Mouse (Mus musculus) heart, embryonic 10.5 days (tissue): ENCODE data around the gene Tm9sf3. TPM values are rescaled to one million over a fixed set of nuclear protein-coding genes. Genes with fewer than 3 reads are reported as not detected.

ENCODE experiments used
- DNase-seq: peaks from one replicate; pipeline ENCODE4 v3.0.0-alpha.2; 2017; ENCODE audit warnings: low spot score
- H3K27ac ChIP-seq: fragments of 300-500 bp; sonication (generic); 2 replicates; pipeline ENCODE4 v1.5.1; 2016; ENCODE audit warnings: mild to moderate bottlenecking
- H3K27me3 ChIP-seq: fragments of 300-500 bp; sonication (generic); 2 replicates; pipeline ENCODE4 v1.6.1; 2016; ENCODE audit warnings: mild to moderate bottlenecking; ENCODE audit not compliant: poor library complexity, insufficient read depth, severe bottlenecking
- H3K36me3 ChIP-seq: fragments of 300-500 bp; sonication (generic); 2 replicates; pipeline ENCODE4 v1.6.1; 2016; ENCODE audit warnings: mild to moderate bottlenecking, moderate library complexity
- H3K4me1 ChIP-seq: fragments of 300-500 bp; sonication (generic); 2 replicates; pipeline ENCODE4 v1.6.1; 2016; ENCODE audit warnings: mild to moderate bottlenecking
- H3K4me3 ChIP-seq: fragments of 300-500 bp; sonication (generic); 2 replicates; pipeline ENCODE4 v1.5.1; 2016; ENCODE audit warnings: mild to moderate bottlenecking, moderate library complexity
- H3K9me3 ChIP-seq: fragments of 300-500 bp; sonication (generic); 2 replicates; pipeline ENCODE4 v1.6.1; 2016; ENCODE audit warnings: mild to moderate bottlenecking, moderate library complexity
- WGBS: fragments of 180-500 bp; shearing (Covaris S2); methylation state at CpG from one replicate; pipeline ENCODE4 v1.1.7; 2016; 5-methylcytosine and 5-hydroxymethylcytosine counted together
- polyA plus RNA-seq: library from polyadenylated mRNA; unstranded; fragments of >200 nt; fragmentation: Nextera tagmentation; extraction: Ambion mirVana; gene quantifications from 2 replicates; pipeline ENCODE4 v1.2.1, GENCODE M21; 2016

Gene Tm9sf3
- polyA plus RNA-seq, 1 experiment from 2014 or later: 123 TPM

DNA sequence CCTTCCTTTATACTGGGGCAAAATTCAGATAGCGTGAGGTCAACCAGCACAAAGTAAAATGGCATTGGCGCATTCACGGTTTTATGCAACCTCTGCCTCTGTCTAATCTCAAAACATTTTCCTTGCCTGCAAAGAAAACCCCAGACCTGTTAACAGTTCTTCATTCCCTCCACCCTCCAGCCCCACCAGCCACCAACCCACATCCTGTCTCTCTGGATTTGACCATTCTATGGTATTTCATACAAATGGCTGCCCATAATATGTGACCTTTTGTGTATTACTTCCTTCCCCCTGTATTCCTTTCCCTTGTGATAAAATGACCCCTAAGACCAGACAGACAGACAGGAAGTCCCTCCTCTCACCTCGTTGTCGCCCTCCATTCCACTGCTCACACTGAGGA, 18.9 kb upstream of the Tm9sf3 start:
- 52% methylated on average over 5 of the region's 5 CpGs for WGBS
- no peak overlapping the region for H3K27ac ChIP-seq
- no peaks in the 10 kb centered on the region for H3K9me3 ChIP-seq
- peaks cover 22% of the 10 kb centered on the region for H3K27me3 ChIP-seq
- peaks cover 15% of the 10 kb centered on the region for H3K4me1 ChIP-seq
- DNase-seq: no peak
- H3K36me3 ChIP-seq: no peaks in the 10 kb centered on the region
- no peak overlapping the region for H3K4me3 ChIP-seq

DNA sequence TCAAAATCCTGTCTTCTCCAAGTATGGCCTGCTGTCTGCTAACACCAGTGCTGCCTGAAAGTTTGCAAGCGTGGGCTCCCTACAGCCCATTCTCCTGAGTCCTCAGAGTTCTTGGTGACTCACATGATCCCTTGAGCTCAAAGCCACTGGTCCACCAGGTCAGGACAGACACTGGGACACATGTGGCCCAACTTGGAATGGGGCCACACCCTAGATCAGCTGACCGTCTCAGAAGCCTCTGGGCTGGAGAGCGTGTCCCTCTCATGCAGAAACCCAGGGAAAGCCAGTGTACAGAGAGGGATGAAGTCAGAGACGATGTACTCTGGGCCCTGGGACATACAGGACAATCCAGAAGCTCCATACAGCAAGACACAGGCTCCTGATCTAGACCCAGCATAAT, 18.4 kb upstream of the Tm9sf3 start:
- peaks cover 17% of the 10 kb centered on the region for H3K27me3 ChIP-seq
- 71% methylated on average over 4 of the region's 4 CpGs for WGBS
- no peaks in the 10 kb centered on the region for H3K9me3 ChIP-seq
- H3K4me1 ChIP-seq: peaks cover 15% of the 10 kb centered on the region
- no peak for DNase-seq
- H3K27ac ChIP-seq: no peak overlapping the region
- no peak overlapping the region for H3K4me3 ChIP-seq
- H3K36me3 ChIP-seq: no peaks in the 10 kb centered on the region

DNA sequence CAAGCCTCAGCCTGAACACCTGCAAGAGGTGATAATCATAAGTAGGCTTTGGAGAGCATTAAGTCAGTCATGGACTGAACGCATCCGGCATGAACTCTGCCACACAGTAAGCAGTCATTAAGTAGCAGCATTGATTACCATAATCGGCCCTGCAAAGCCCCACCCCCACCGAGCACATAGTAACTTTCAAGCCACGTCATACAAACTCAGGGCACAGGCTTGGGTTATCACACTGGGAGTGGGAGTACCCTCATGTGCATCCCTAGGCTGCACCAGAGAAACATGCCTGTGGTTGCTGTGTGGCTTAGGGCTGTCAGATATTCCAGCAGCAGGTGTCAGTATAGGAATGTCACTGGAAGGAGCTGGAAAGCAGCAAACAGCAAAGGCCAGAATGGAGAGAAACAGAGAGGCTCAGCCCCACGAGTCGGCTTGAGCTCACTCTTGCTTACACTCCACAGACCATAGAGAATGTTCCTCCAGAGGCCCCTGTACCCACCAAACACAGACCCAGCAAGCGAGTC, 16.0 kb upstream of the Tm9sf3 start:
- WGBS: 70% methylated on average over 8 of the region's 8 CpGs
- DNase-seq: no peak
- Histone ChIP-seq H3K27ac (no peak overlapping the region), H3K9me3 (no peaks in the 10 kb centered on the region), H3K27me3 (0 out of 2 replicates have a peak, but pooled peaks cover 5% of the 10 kb centered on the region), H3K36me3 (no peaks in the 10 kb centered on the region), H3K4me3 (no peak overlapping the region), H3K4me1 (peaks cover 15% of the 10 kb centered on the region)

DNA sequence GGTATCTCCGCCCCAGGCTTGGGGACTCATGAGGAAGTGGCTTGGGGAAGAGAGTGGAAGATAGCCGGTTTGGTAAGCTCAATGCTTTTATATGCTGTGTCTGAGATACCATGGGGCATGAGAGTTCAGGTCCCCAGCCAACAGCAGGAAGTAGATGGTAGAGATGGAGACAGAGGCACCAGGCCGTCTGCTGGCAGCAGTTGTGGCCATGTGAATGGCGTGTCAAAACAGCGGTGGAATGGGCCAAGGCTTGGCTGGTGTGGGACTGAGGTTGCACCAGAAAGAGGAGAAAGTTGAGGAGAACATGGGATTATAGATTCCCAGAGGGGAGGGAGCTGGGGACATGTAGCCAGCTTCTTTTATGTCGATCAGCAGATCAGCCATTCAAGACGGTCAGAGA, 14.8 kb upstream of the Tm9sf3 start:
- Histone ChIP-seq H3K36me3 (no peaks in the 10 kb centered on the region), H3K9me3 (no peaks in the 10 kb centered on the region), H3K27ac (no peak overlapping the region), H3K27me3 (0 out of 2 replicates have a peak, but pooled peaks cover 5% of the 10 kb centered on the region), H3K4me3 (no peak overlapping the region), H3K4me1 (peaks cover 8% of the 10 kb centered on the region; the same call in 1 of the 2 replicates)
- no peak for DNase-seq
- WGBS: 75% methylated on average over 7 of the region's 7 CpGs

GRCm38 (mm10) chr19:41275588-41275987, 11.8 kb upstream of the Tm9sf3 start:
- WGBS: 65% methylated on average over 3 of the region's 3 CpGs
- Histone ChIP-seq H3K4me3 (no peak overlapping the region), H3K36me3 (no peaks in the 10 kb centered on the region), H3K27ac (no peak overlapping the region), H3K27me3 (0 out of 2 replicates have a peak, but pooled peaks cover 5% of the 10 kb centered on the region), H3K4me1 (no peaks in the 10 kb centered on the region), H3K9me3 (no peaks in the 10 kb centered on the region)
- no peak for DNase-seq

DNA sequence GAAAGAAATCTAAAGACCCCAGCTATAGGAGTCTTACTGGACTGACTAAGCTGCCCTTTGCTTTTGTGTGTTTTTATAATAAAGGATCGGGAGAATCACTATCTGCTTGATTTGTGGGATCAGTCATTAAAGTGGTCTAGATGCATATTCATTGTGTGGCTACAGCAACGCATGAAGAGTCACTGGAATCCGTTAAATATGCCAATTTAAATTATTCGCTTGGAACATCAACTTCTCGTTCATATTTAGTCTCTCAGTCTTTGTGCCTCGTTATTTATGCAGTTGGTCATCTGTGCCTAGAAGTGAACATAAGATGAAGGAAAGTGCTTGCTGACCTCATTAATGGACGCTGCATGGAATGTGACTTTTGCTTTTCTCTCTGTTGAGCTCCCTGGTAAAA, 7.1 kb upstream of the Tm9sf3 start:
- Histone ChIP-seq H3K9me3 (no peaks in the 10 kb centered on the region), H3K36me3 (no peaks in the 10 kb centered on the region), H3K4me3 (no peak overlapping the region), H3K27me3 (no peaks in the 10 kb centered on the region), H3K27ac (no peak overlapping the region), H3K4me1 (no peaks in the 10 kb centered on the region)
- WGBS: 81% methylated on average over 7 of the region's 7 CpGs
- DNase-seq: no peak

GRCm38 (mm10) chr19:41270151-41270727, 6.4 kb upstream of the Tm9sf3 start:
- peak; percentile 78 for DNase-seq
- Histone ChIP-seq H3K4me1 (no peaks in the 10 kb centered on the region), H3K4me3 (no peak overlapping the region), H3K36me3 (no peaks in the 10 kb centered on the region), H3K9me3 (no peaks in the 10 kb centered on the region), H3K27ac (no peak overlapping the region), H3K27me3 (no peaks in the 10 kb centered on the region)
- WGBS: 63% methylated on average over 9 of the region's 9 CpGs

- no peaks in the 10 kb centered on the region for H3K27me3 ChIP-seq
- peak; percentile 70 for DNase-seq
- H3K27ac ChIP-seq: no peak overlapping the region
- peaks cover 11% of the 10 kb centered on the region; the same call in 1 of the 2 replicates for H3K4me1 ChIP-seq
- WGBS: 52% methylated on average over 8 of the region's 8 CpGs
- no peak overlapping the region for H3K4me3 ChIP-seq
- H3K9me3 ChIP-seq: no peaks in the 10 kb centered on the region
- H3K36me3 ChIP-seq: no peaks in the 10 kb centered on the region
Observed at GRCm38 (mm10) chr19:41266251-41266901, 2.6 kb upstream of the Tm9sf3 start.

DNA sequence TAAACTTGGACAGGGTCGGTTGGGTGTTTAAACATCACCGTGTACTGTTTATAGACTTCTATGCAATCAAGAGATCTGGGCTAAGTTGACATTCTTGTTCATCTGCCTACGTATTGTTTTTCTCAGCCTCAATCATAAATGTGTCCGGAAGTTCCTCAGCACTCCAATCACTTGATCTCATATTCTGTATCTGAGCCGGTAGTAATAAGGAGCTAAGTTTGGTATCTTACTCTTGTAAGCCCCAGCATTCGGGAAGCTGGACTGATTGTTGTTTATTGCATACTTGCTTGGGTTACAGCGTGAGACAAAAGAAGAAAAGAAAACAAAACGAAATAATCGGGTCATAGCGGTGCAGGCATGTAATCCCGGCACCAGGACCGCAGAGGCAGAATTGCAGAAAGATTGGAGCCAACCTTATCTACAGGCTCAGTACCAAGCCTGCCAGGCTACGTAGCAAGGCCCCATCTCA, 568 bp upstream of the Tm9sf3 start:
- peak overlapping the region; percentile 91 for H3K4me3 ChIP-seq
- peak overlapping the region; percentile 99 for H3K27ac ChIP-seq
- H3K27me3 ChIP-seq: no peaks in the 10 kb centered on the region
- peak; percentile 39 for DNase-seq
- H3K4me1 ChIP-seq: peaks cover 19% of the 10 kb centered on the region; the same call in 1 of the 2 replicates
- no peaks in the 10 kb centered on the region for H3K9me3 ChIP-seq
- WGBS: 36% methylated on average over 13 of the region's 13 CpGs
- no peaks in the 10 kb centered on the region for H3K36me3 ChIP-seq

DNA sequence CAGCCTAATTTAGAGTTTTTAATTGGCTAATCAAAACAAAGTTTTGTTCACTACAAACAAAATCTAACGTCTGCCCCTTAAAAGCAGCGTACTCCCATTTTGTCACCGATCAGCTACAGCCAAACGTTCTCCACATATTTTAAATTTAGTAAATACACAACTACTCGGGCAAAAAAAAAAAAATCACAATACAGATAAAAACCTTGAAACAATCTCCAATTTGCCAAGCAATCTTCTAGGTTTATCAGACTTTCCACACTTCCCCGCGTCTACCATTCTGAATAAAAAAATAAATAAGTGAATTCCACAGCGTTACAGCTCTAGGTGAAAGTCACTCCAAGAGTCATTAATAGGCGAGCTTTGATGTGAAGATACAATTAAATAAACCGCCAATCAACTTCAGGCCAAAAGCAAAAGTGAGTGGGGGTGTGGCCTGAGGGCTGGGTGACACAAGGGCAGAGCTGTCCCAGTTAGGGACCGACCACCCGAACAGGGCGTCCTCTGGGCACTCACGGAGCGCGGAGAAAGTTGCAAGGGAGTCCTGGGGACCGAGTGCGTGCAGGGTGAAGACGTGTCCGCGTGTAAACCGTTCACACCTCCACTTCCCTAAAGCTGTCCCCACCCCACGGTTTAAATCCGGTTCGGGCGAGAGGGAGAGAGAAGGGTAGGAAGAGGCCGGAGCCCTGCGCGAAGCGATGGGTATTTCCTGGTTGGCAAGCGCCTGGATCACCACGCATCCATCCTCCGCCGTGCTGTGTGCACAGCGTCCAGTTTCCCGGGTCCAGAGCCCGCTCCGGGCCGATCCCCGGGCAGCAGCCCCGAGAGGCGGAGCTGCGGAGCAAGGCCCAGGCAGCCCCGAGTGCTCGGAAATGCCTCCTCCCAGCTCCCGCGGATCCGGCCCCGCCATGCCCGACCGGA, 826 bp downstream of the Tm9sf3 start:
- no peaks in the 10 kb centered on the region for H3K36me3 ChIP-seq
- H3K4me1 ChIP-seq: peaks cover 23% of the 10 kb centered on the region; the same call in 1 of the 2 replicates
- peak; percentile 86 for DNase-seq
- H3K4me3 ChIP-seq: peak overlapping the region; percentile 91
- 5% methylated on average over 51 of the region's 51 CpGs for WGBS
- H3K27ac ChIP-seq: peak overlapping the region; percentile 99
- H3K9me3 ChIP-seq: no peaks in the 10 kb centered on the region
- no peaks in the 10 kb centered on the region for H3K27me3 ChIP-seq

- 85% methylated on average over 3 of the region's 3 CpGs for WGBS
- H3K27me3 ChIP-seq: no peaks in the 10 kb centered on the region
Observed at GRCm38 (mm10) chr19:41260736-41261135, 3.1 kb downstream of the Tm9sf3 start.

GRCm38 (mm10) chr19:41259256-41259655, 4.5 kb downstream of the Tm9sf3 start:
- H3K27ac ChIP-seq: no peak overlapping the region
- no peaks in the 10 kb centered on the region for H3K36me3 ChIP-seq
- no peaks in the 10 kb centered on the region for H3K9me3 ChIP-seq
- no peak overlapping the region for H3K4me3 ChIP-seq
- 79% methylated on average over 6 of the region's 6 CpGs for WGBS
- DNase-seq: peak; percentile 58
- no peaks in the 10 kb centered on the region for H3K27me3 ChIP-seq
- H3K4me1 ChIP-seq: peaks cover 17% of the 10 kb centered on the region; the same call in 1 of the 2 replicates

More at GRCm38 (mm10) chr19:41260736-41261135, 3.1 kb downstream of the Tm9sf3 start:
- DNase-seq: no peak
- no peak overlapping the region for H3K27ac ChIP-seq
- no peaks in the 10 kb centered on the region for H3K9me3 ChIP-seq
- H3K36me3 ChIP-seq: no peaks in the 10 kb centered on the region
- H3K4me3 ChIP-seq: no peak overlapping the region
- H3K4me1 ChIP-seq: peaks cover 23% of the 10 kb centered on the region; the same call in 1 of the 2 replicates
